Mouse (Mus musculus): Measurements from ENCODE around the gene Ptprg.

GRCm38 (mm10) chr14:11682441-11682840, 129.1 kb downstream of the Ptprg start:
- TF ChIP-seq CTCF (IDR thresholded peaks at IDR 0.05; ENCODE audit: low read depth) (no peak), EP300 (IDR thresholded peaks at IDR 0.05; ENCODE audit: low read depth) (no peak)
